Mouse (Mus musculus) liver, embryonic 11.5 days (tissue): ENCODE data around the gene Supt3. TPM values are rescaled to one million over a fixed set of nuclear protein-coding genes. Genes with fewer than 3 reads are reported as not detected.

Source experiments
- ATAC-seq: fragments of 200-750 bp; cut with Nextera tagmentation; replicated peaks from 2 replicates; pipeline ENCODE4 v1.8.0; 2017; ENCODE audit warnings: moderate number of reproducible peaks, mild to moderate bottlenecking, moderate TSS enrichment, moderate library complexity; ENCODE audit not compliant: low FRiP score
- DNase-seq: peaks from one replicate; pipeline ENCODE4 v3.0.0-alpha.2; 2017; ENCODE audit warnings: low spot score
- H3K27ac ChIP-seq: fragments of 300-500 bp; sonication (generic); 2 replicates; pipeline ENCODE4 v1.5.1; 2014; ENCODE audit warnings: mild to moderate bottlenecking, low read depth, low read length, control low read depth
- H3K27me3 ChIP-seq: fragments of 300-500 bp; sonication (generic); replicated peaks from 2 replicates; pipeline ENCODE4 v1.6.1; 2014; ENCODE audit warnings: low read length, mixed read lengths; ENCODE audit not compliant: control insufficient read depth, insufficient read depth
- H3K36me3 ChIP-seq: fragments of 300-500 bp; sonication (generic); 2 replicates; pipeline ENCODE4 v1.6.1; 2014; ENCODE audit warnings: mild to moderate bottlenecking, low read length, moderate library complexity, mixed read lengths; ENCODE audit not compliant: control insufficient read depth, insufficient read depth
- H3K4me1 ChIP-seq: fragments of 300-500 bp; sonication (generic); replicated peaks from 2 replicates; pipeline ENCODE4 v1.6.1; 2014; ENCODE audit warnings: low read length, mixed read lengths; ENCODE audit not compliant: control insufficient read depth, insufficient read depth
- H3K4me2 ChIP-seq: fragments of 300-500 bp; sonication (generic); 2 replicates; pipeline ENCODE4 v1.6.1; 2014; ENCODE audit warnings: mild to moderate bottlenecking, control low read depth, moderate library complexity
- H3K4me3 ChIP-seq: fragments of 300-500 bp; sonication (generic); 2 replicates; pipeline ENCODE4 v1.5.1; 2014; ENCODE audit warnings: low read depth, low read length, control low read depth
- H3K9ac ChIP-seq: fragments of 300-500 bp; sonication (generic); 2 replicates; pipeline ENCODE4 v1.6.1; 2014; ENCODE audit warnings: low read depth, low read length, control low read depth
- H3K9me3 ChIP-seq: fragments of 300-500 bp; sonication (generic); 2 replicates; pipeline ENCODE4 v1.6.1; 2016; ENCODE audit warnings: low read length, inconsistent platforms, mixed read lengths; ENCODE audit not compliant: control insufficient read depth
- WGBS: fragments of 180-500 bp; shearing (Covaris S2); extraction: QIAGEN DNeasy Blood & Tissue Kit; methylation state at CpG from one replicate; pipeline ENCODE4 v1.1.7; 2014; 5-methylcytosine and 5-hydroxymethylcytosine counted together
- polyA plus RNA-seq: library from polyadenylated mRNA; unstranded; fragments of >200 nt; fragmentation: Nextera tagmentation; extraction: Ambion mirVana; gene quantifications from 2 replicates; pipeline ENCODE4 v1.2.1, GENCODE M21; 2014

The Supt3 gene
- polyA plus RNA-seq: 15.6 and 17.7 TPM in 2 replicates

DNA sequence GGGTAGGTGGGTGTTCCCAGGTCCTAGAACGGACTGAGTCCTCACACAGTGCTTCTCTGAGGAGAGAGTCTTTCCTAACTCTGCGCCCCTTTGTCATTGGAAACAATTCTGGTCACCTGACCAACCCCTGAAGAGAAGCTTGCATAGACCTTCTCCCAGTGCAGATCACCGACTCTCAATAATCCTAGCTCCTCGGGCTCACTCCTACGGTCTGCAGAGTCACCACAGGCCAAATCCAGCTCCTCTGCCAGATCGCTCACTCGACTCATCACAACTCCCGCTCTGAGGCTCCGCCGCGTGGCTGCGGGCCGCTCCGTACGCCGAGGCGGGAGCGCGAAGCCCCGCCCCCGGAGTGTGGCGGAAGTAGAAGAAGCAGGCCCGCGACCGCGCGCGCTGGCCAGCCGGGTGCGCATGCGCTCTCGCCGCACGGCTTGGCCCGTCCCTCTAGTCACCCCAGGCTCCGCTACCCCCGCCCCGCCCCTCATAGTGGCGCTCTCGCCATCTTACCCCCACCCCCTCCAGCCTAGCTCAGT lies at the start of gene Supt3:
Supt3 (plus strand) TSS at position 415 of the 533 bp plus-strand sequence.
- DNase-seq (peak; percentile 94), ATAC-seq (peak; percentile 98)
- Histone ChIP-seq H3K4me3 (peak within 1 kb of the TSS; percentile 94), H3K9me3 (no peaks in the 10 kb centered on the region), H3K36me3 (no peaks in the 10 kb centered on the region), H3K27me3 (no peaks in the 10 kb centered on the region), H3K27ac (peak within 1 kb of the TSS; percentile 76), H3K4me1 (peaks cover 6% of the 10 kb centered on the region), H3K4me2 (peak within 1 kb of the TSS; percentile 79), H3K9ac (peak within 1 kb of the TSS; percentile 96)
- WGBS: 1% methylated on average over 38 of the region's 40 CpGs

DNA sequence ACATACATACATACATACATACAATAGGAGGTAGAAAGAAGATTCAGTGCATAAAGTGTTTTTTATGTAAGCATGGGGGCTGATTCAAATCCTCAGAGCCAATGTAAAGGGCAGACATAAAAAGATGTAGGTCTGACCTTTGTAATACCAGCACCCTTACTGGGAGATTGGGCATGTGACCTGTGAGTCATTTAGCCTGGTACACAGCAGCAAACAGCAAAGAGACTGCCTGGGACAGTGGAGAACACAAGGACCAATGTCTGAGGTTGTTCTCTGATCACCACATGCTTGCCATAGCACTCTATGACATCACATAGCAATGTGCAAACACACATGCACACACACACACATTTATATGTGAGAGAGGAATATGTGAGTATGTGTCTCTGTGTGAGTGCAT lies 49.3 kb upstream of the Supt3 start:
- no peaks in the 10 kb centered on the region for H3K9me3 ChIP-seq
- no peak overlapping the region for H3K4me2 ChIP-seq
- DNase-seq (no peak), ATAC-seq (no peak)
- H3K9ac ChIP-seq: no peak overlapping the region
- H3K4me1 ChIP-seq: no peaks in the 10 kb centered on the region
- H3K36me3 ChIP-seq: no peaks in the 10 kb centered on the region
- no peak overlapping the region for H3K4me3 ChIP-seq
- peaks cover 7% of the 10 kb centered on the region; the same call in 1 of the 2 replicates for H3K27me3 ChIP-seq
- H3K27ac ChIP-seq: no peak overlapping the region

DNA sequence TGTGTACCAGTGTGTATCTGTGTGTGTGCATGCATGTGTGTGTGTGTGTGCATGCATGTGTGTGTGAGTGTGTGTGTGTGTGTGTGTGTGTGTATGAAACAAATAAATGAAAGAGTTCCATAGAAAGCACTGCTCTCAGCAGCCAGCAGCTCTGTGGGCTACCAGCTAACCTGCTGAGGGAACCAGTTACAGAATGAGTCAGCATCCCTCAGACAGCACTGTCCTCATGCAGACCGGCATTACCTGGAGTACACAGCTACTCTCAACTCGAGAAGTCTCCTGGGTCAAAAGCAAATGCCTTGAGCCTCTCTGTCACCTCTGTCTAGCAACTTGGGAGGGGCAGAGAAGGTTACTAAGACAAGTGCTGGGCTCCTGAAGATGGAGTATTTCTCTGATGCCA lies 48.5 kb upstream of the Supt3 start:
- Histone ChIP-seq H3K9ac (no peak overlapping the region), H3K4me2 (no peak overlapping the region), H3K36me3 (no peaks in the 10 kb centered on the region), H3K9me3 (no peaks in the 10 kb centered on the region), H3K4me3 (no peak overlapping the region), H3K4me1 (no peaks in the 10 kb centered on the region), H3K27me3 (peaks cover 12% of the 10 kb centered on the region), H3K27ac (no peak overlapping the region)
- no peak for ATAC-seq
- 24% methylated on average over 2 of the region's 2 CpGs for WGBS
- peak; percentile 8 for DNase-seq

DNA sequence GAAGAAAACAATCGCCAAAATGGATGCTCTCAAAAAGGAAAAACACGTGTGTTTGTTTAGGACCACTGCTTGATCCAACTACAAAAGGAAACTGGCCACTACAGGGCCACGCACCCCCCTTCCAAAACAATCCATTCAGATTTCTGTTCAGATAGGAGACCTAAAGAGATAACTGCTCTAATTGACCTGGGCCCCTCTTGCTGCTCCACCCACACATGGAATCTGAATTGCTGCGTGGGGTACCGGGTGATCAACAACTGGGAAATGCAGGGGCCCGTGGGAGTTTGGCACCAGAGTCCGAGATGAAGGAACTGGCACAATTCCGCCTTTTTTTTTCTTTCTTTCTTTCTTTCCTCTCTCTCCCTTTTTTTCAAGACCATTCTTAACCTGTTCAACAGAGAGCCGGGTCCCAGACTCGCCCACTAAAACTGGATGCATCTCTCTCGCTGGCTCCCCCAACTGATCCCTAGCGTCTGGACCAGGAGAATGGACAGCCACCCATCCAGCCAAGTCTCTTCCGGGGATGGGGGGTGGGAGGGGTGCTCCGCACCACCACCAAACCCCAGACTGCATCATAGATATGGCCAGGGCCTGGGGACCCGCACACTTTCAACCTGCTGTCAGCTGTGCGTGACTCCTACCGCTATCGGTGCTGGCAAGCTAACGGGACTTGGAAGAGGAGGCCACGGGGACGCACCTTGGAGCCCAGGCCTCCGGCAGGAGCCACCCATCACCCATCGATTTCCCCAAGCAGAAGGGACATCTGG lies 43.2 kb upstream of the Supt3 start:
- WGBS: 7% methylated on average over 23 of the region's 23 CpGs
- peaks cover 8% of the 10 kb centered on the region; the same call in 1 of the 2 replicates for H3K4me1 ChIP-seq
- peak overlapping the region; percentile 88 for H3K4me2 ChIP-seq
- H3K9ac ChIP-seq: no peak overlapping the region
- no peaks in the 10 kb centered on the region for H3K36me3 ChIP-seq
- H3K9me3 ChIP-seq: no peaks in the 10 kb centered on the region
- peaks cover 65% of the 10 kb centered on the region for H3K27me3 ChIP-seq
- H3K27ac ChIP-seq: no peak overlapping the region
- ATAC-seq (no peak), DNase-seq (peak; percentile 32)
- H3K4me3 ChIP-seq: peak overlapping the region; percentile 63

DNA sequence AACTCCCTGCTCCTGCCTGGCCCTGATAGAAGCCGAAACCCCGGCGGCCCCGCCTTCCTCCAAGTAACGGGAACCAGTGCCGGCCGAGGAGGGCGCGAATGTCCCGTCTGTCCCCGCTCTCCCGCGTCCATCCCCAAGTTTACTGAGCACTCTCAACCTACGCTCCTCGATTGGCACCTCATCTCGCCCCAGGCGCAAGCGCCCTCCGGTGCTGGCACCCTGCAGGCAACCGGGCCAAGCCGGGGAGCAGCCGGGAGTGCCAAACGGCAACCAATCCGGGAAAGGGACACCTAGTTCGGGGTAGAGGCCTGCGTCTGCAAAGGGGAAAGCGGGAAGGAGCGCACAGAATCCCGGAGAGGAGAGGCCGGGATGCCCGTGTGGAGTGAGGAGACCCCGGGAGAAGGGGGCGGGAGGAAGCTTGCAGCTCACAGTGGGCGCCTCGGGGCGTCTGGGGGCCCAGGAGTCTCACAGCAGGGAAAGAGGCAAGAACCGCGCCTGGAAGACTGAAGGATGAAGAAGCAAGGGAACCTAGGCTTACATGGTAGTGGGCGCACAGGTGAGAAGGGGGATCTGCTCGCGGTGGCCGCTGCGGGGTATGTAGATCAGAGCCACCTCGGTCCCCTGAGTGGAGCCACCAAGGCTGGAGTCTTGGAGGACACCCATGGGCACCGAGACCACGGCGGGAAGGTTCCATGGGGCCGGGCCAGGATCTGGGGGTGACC lies 42.3 kb upstream of the Supt3 start:
- ATAC-seq (no peak), DNase-seq (peak; percentile 61)
- Histone ChIP-seq H3K4me3 (peak overlapping the region; percentile 63), H3K4me2 (peak overlapping the region; percentile 88), H3K9ac (no peak overlapping the region), H3K36me3 (no peaks in the 10 kb centered on the region), H3K27me3 (peaks cover 74% of the 10 kb centered on the region), H3K9me3 (no peaks in the 10 kb centered on the region), H3K4me1 (peaks cover 8% of the 10 kb centered on the region; the same call in 1 of the 2 replicates), H3K27ac (no peak overlapping the region)
- WGBS: under 1% methylated on average over 48 of the region's 48 CpGs

DNA sequence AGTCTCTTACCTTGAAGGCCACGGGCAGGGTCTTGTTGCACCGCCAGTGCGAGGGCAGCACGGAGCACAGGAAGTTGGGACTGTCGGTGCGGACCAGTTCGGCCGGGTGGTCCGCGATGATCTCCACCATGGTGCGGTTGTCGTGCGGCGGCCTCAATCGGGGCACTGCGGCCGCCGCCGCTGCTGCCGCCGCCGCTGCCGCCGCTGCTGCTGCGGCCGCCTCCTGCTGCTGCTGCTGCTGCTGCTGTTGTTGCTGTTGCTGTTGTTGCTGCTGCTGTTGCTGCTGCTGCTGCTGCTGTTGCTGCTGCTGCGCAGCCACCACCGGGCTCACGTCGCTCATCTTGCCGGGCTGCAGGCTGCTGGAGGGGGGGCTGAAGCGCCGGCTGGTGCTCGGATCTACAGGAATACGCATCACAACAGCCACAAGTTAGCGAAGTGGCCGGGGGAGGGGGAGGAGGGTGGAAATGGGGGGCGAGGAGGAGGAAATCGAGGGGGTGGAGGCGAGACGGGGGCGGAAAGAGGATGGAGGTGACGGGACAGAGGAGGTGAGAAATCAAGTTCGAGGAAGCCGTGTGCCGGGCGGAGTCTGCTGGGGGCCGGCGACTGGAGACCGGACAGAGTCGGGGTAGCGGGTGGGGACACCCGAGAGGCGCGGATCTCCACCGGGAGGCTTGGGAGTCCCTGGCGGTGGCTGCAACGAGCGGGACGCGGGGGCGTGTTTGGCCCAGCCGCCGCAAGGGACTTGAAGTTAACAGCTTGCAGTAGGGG lies 41.5 kb upstream of the Supt3 start:
- H3K4me1 ChIP-seq: peaks cover 8% of the 10 kb centered on the region; the same call in 1 of the 2 replicates
- H3K27me3 ChIP-seq: peaks cover 80% of the 10 kb centered on the region
- WGBS: under 1% methylated on average over 55 of the region's 64 CpGs
- DNase-seq (peak; percentile 69), ATAC-seq (peak; percentile 34; the same call in 1 of the 2 replicates)
- H3K9me3 ChIP-seq: no peaks in the 10 kb centered on the region
- H3K9ac ChIP-seq: peak overlapping the region; percentile 5; the same call in 1 of the 2 replicates
- H3K27ac ChIP-seq: no peak overlapping the region
- H3K4me3 ChIP-seq: peak overlapping the region; percentile 63
- peak overlapping the region; percentile 88 for H3K4me2 ChIP-seq
- no peaks in the 10 kb centered on the region for H3K36me3 ChIP-seq

DNA sequence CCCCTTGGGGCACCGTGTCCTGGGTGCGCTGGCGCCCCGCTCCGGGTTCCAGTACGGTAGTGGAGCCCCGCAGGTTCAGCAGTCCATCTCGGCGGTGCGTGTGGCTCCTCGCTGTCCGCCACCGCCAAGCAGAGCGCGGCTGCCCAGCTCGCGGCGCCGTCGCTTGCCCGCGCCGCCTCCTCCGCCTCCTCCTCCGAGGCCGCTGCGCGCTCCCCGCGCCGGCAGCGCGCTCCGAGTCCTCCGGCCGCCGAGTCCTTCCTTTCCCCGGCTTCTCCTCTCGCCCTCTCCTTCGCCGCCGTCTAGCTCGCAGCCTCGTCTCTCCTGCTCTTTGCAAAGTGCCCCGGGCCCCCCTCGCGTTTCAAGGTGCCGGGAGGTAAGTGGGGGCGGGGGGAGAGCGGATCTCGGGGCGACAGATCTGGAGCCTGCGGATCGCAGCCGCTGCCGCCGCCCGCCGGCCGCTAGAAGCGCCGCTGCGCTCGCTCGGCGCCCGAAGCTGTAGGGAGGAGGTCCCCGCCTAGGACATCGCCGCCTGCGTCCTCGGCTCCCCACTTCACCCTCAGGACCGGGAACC lies 40.9 kb upstream of the Supt3 start:
- Histone ChIP-seq H3K36me3 (no peaks in the 10 kb centered on the region), H3K9ac (peak overlapping the region; percentile 5; the same call in 1 of the 2 replicates), H3K27me3 (peaks cover 85% of the 10 kb centered on the region), H3K4me1 (peaks cover 8% of the 10 kb centered on the region; the same call in 1 of the 2 replicates), H3K9me3 (no peaks in the 10 kb centered on the region), H3K4me2 (peak overlapping the region; percentile 88), H3K4me3 (peak overlapping the region; percentile 63), H3K27ac (no peak overlapping the region)
- WGBS: under 1% methylated on average over 71 of the region's 73 CpGs
- DNase-seq (peak; percentile 80), ATAC-seq (peak; percentile 39)
